Mouse (Mus musculus) heart, embryonic 14.5 days (tissue): ENCODE measurements around the gene Casp3. TPM values are rescaled to one million over a fixed set of nuclear protein-coding genes. Genes with fewer than 3 reads are reported as not detected.

ENCODE experiments used
- ATAC-seq: fragments of 200-750 bp; cut with Nextera tagmentation; 2 replicates; pipeline ENCODE4 v1.8.0; 2017; ENCODE audit warnings: low read depth, moderate TSS enrichment; ENCODE audit not compliant: insufficient number of reproducible peaks, insufficient read depth, low FRiP score
- H3K27ac ChIP-seq, 2 experiments: fragments of 200-500 bp in 1 of 2; fragments of 300-500 bp in 1 of 2; sonication (generic) in 1 of 2; replicated peaks in 1 of 2; 2 replicates each; pipeline ENCODE4 v1.5.1; 2012 to 2014; ENCODE audit warnings: low read depth in 2 of 2, low read length in 2 of 2, control low read depth in 1 of 2, mild to moderate bottlenecking in 1 of 2, mixed read lengths in 1 of 2; ENCODE audit not compliant: control insufficient read depth in 1 of 2, insufficient read depth in 1 of 2
- H3K27me3 ChIP-seq: fragments of 300-500 bp; sonication (generic); 2 replicates; pipeline ENCODE4 v1.6.1; 2014; ENCODE audit warnings: mild to moderate bottlenecking, low read length, control low read depth; ENCODE audit not compliant: control insufficient read depth, insufficient read depth
- H3K36me3 ChIP-seq: fragments of 300-500 bp; sonication (generic); 2 replicates; pipeline ENCODE4 v1.6.1; 2014; ENCODE audit warnings: mild to moderate bottlenecking, control low read depth, low read length, mixed read lengths; ENCODE audit not compliant: control insufficient read depth, insufficient read depth
- H3K4me1 ChIP-seq, 2 experiments: fragments of 200-500 bp in 1 of 2; fragments of 300-500 bp in 1 of 2; sonication (generic) in 1 of 2; 2 replicates each; pipeline ENCODE4 v1.6.1; 2012 to 2014; ENCODE audit warnings: low read length in 2 of 2, control low read depth in 1 of 2, mixed read lengths in 1 of 2; ENCODE audit not compliant: control insufficient read depth in 2 of 2, insufficient read depth in 2 of 2
- H3K4me2 ChIP-seq: fragments of 300-500 bp; sonication (generic); 2 replicates; pipeline ENCODE4 v1.6.1; 2014; ENCODE audit warnings: mild to moderate bottlenecking, low read length
- H3K4me3 ChIP-seq, 2 experiments: fragments of 200-500 bp in 1 of 2; fragments of 300-500 bp in 1 of 2; sonication (generic) in 1 of 2; 2 replicates each; pipeline ENCODE4 v1.5.1; 2012 to 2014; ENCODE audit warnings: low read length in 2 of 2, mild to moderate bottlenecking in 2 of 2, control low read depth in 1 of 2, low read depth in 1 of 2, moderate library complexity in 1 of 2; ENCODE audit not compliant: control insufficient read depth in 1 of 2, insufficient read depth in 1 of 2
- H3K9ac ChIP-seq: fragments of 300-500 bp; sonication (generic); 2 replicates; pipeline ENCODE4 v1.6.1; 2014; ENCODE audit warnings: mild to moderate bottlenecking, low read length
- H3K9me3 ChIP-seq: fragments of 300-500 bp; sonication (generic); 2 replicates; pipeline ENCODE4 v1.6.1; 2016; ENCODE audit warnings: low read length, control low read depth; ENCODE audit not compliant: control insufficient read depth
- WGBS: fragments of 180-500 bp; shearing (Covaris S2); extraction: QIAGEN DNeasy Blood & Tissue Kit; methylation state at CpG from one replicate; pipeline ENCODE4 v1.1.7; 2014; 5-methylcytosine and 5-hydroxymethylcytosine counted together
- polyA plus RNA-seq: library from polyadenylated mRNA; unstranded; fragments of >200 nt; fragmentation: Nextera tagmentation; extraction: Ambion mirVana; gene quantifications from 2 replicates; pipeline ENCODE4 v1.2.1, GENCODE M21; 2014

Gene Casp3
- polyA plus RNA-seq, 1 experiment from 2014 or later = 44.3 TPM

GRCm38 (mm10) chr8:46596530-46596929 is 20.6 kb upstream of the Casp3 start:
- Histone ChIP-seq H3K4me1 (peaks cover 4 to 22% of the 10 kb centered on the region in 2 experiments), H3K36me3 (peaks cover 8% of the 10 kb centered on the region; the same call in 1 of the 2 replicates), H3K9me3 (no peaks in the 10 kb centered on the region), H3K27me3 (no peaks in the 10 kb centered on the region), H3K27ac (no peak overlapping the region), H3K9ac (no peak overlapping the region), H3K4me2 (no peak overlapping the region), H3K4me3 (no peak overlapping the region)
- ATAC-seq = no peak
- 93% methylated on average over 2 of the region's 2 CpGs for WGBS

- no peaks in the 10 kb centered on the region for H3K9me3 ChIP-seq
- H3K4me3 ChIP-seq = no peak overlapping the region
- 57% methylated on average over 2 of the region's 2 CpGs for WGBS
- ATAC-seq = no peak
- H3K9ac ChIP-seq = no peak overlapping the region
- H3K27ac ChIP-seq = no peak overlapping the region
- H3K27me3 ChIP-seq = no peaks in the 10 kb centered on the region
- H3K4me2 ChIP-seq = no peak overlapping the region
- H3K36me3 ChIP-seq = peaks cover 6% of the 10 kb centered on the region; the same call in 1 of the 2 replicates
- H3K4me1 ChIP-seq = peaks cover 4 to 22% of the 10 kb centered on the region in 2 experiments
Measured at GRCm38 (mm10) chr8:46597411-46597810, 19.7 kb upstream of the Casp3 start.

- no peak overlapping the region for H3K27ac ChIP-seq
- peaks cover 6% of the 10 kb centered on the region; the same call in 1 of the 2 replicates for H3K36me3 ChIP-seq
- WGBS = 36% methylated on average over 2 of the region's 2 CpGs
- H3K4me3 ChIP-seq = no peak overlapping the region
- H3K27me3 ChIP-seq = no peaks in the 10 kb centered on the region
- H3K9ac ChIP-seq = no peak overlapping the region
- H3K9me3 ChIP-seq = no peaks in the 10 kb centered on the region
- ATAC-seq = no peak
- peaks cover 3 to 22% of the 10 kb centered on the region in 2 experiments for H3K4me1 ChIP-seq
- H3K4me2 ChIP-seq = no peak overlapping the region
Measured at GRCm38 (mm10) chr8:46598114-46598513, 19.0 kb upstream of the Casp3 start.

- no peak overlapping the region for H3K4me3 ChIP-seq
- H3K27me3 ChIP-seq = no peaks in the 10 kb centered on the region
- no peaks in the 10 kb centered on the region for H3K9me3 ChIP-seq
- 56% methylated on average over 5 of the region's 5 CpGs for whole genome bisulfite sequencing
- H3K9ac ChIP-seq = no peak overlapping the region
- H3K4me1 ChIP-seq = peaks cover 2 to 22% of the 10 kb centered on the region in 2 experiments
- H3K36me3 ChIP-seq = 0 out of 2 replicates have a peak, but pooled peaks cover 6% of the 10 kb centered on the region
- ATAC-seq = no peak
- no peak overlapping the region for H3K27ac ChIP-seq
- no peak overlapping the region for H3K4me2 ChIP-seq
Measured at GRCm38 (mm10) chr8:46598753-46599152, 18.3 kb upstream of the Casp3 start.

- H3K27ac ChIP-seq = no peak overlapping the region
- 0 out of 2 replicates have a peak, but pooled peaks cover 6% of the 10 kb centered on the region for H3K36me3 ChIP-seq
- no peak for ATAC-seq
- no peak overlapping the region for H3K4me3 ChIP-seq
- no peak overlapping the region for H3K4me2 ChIP-seq
- H3K27me3 ChIP-seq = no peaks in the 10 kb centered on the region
- H3K9me3 ChIP-seq = no peaks in the 10 kb centered on the region
- H3K9ac ChIP-seq = no peak overlapping the region
- 57% methylated on average over 7 of the region's 7 CpGs for WGBS
- peaks cover 0 to 22% of the 10 kb centered on the region in 2 experiments; a peak in 3 of 4 replicates for H3K4me1 ChIP-seq
Measured at GRCm38 (mm10) chr8:46599314-46599904, 17.7 kb upstream of the Casp3 start.

GRCm38 (mm10) chr8:46600959-46601707 is 16.0 kb upstream of the Casp3 start:
- no peak for ATAC-seq
- peaks cover 0 to 22% of the 10 kb centered on the region in 2 experiments; a peak in 3 of 4 replicates for H3K4me1 ChIP-seq
- 61% methylated on average over 10 of the region's 10 CpGs for WGBS
- no peak overlapping the region for H3K27ac ChIP-seq
- H3K9ac ChIP-seq = no peak overlapping the region
- H3K4me2 ChIP-seq = no peak overlapping the region
- H3K36me3 ChIP-seq = peaks cover 18% of the 10 kb centered on the region
- no peak overlapping the region for H3K4me3 ChIP-seq
- no peaks in the 10 kb centered on the region for H3K27me3 ChIP-seq
- no peaks in the 10 kb centered on the region for H3K9me3 ChIP-seq

GRCm38 (mm10) chr8:46603587-46603986 is 13.5 kb upstream of the Casp3 start:
- WGBS = 87% methylated on average over 5 of the region's 5 CpGs
- no peak for ATAC-seq
- H3K4me1 ChIP-seq = peaks cover 0 to 14% of the 10 kb centered on the region in 2 experiments; a peak in 3 of 4 replicates

More at GRCm38 (mm10) chr8:46603587-46603986, 13.5 kb upstream of the Casp3 start:
- Histone ChIP-seq H3K27ac (no peak overlapping the region), H3K27me3 (no peaks in the 10 kb centered on the region), H3K9ac (no peak overlapping the region), H3K36me3 (peaks cover 33% of the 10 kb centered on the region), H3K4me3 (no peak overlapping the region), H3K4me2 (no peak overlapping the region), H3K9me3 (no peaks in the 10 kb centered on the region)
